Mouse (Mus musculus): Measurements from ENCODE around the gene BC030500. TPM values are rescaled to one million over a fixed set of nuclear protein-coding genes. Genes with fewer than 3 reads are reported as not detected.
A peak's percentile ranks its signal among the peaks of the same experiment; 100 is the strongest.

The BC030500 gene
- polyA plus RNA-seq (2014; fragmentation: Nextera tagmentation; extraction: Ambion mirVana), result 0.18 TPM in 1 of 2 replicates, not detected in the other

GRCm38 (mm10) chr8:58911677-58912076 is at the start of gene BC030500:
Gene BC030500 (plus strand): TSS chr8:58911755.
- 11% methylated on average over 14 of the region's 14 CpGs for WGBS (ENCODE audit: insufficient replicate concordance)

GRCm38 (mm10) chr8:58886405-58886804 is 25.1 kb upstream of the BC030500 start:
- H3K4me2 ChIP-seq, result no peak overlapping the region
- no peaks in the 10 kb centered on the region for H3K9me3 ChIP-seq (replicated peaks; ENCODE audit: control insufficient read depth, low read length)
- H3K27ac ChIP-seq (ENCODE audit: low read depth, low read length), result no peak overlapping the region
- ATAC-seq (replicated peaks; ENCODE audit: insufficient number of reproducible peaks, low FRiP score, low TSS enrichment), result no peak
- H3K9ac ChIP-seq (ENCODE audit: low read depth, low read length), result no peak overlapping the region
- H3K27me3 ChIP-seq (ENCODE audit: control insufficient read depth, insufficient read depth, low read length), result no peaks in the 10 kb centered on the region
- no peak overlapping the region for H3K4me3 ChIP-seq (ENCODE audit: low read depth, low read length)
- no peaks in the 10 kb centered on the region for H3K4me1 ChIP-seq (ENCODE audit: control insufficient read depth, insufficient read depth, low read length)
- WGBS (ENCODE audit: insufficient replicate concordance), result 23% methylated on average over 1 of the region's 1 CpGs
- H3K36me3 ChIP-seq (ENCODE audit: control insufficient read depth, insufficient read depth, low read length), result no peaks in the 10 kb centered on the region

More at GRCm38 (mm10) chr8:58911677-58912076, at the start of gene BC030500:
- Histone ChIP-seq H3K27me3 (ENCODE audit: control insufficient read depth, insufficient read depth, low read length) (peaks cover 9% of the 10 kb centered on the region; the same call in 1 of the 2 replicates), H3K9me3 (replicated peaks; ENCODE audit: control insufficient read depth, low read length) (no peaks in the 10 kb centered on the region), H3K4me1 (ENCODE audit: control insufficient read depth, insufficient read depth, low read length) (no peaks in the 10 kb centered on the region), H3K36me3 (ENCODE audit: control insufficient read depth, insufficient read depth, low read length) (no peaks in the 10 kb centered on the region), H3K9ac (ENCODE audit: low read depth, low read length) (peak within 1 kb of the TSS; percentile 49), H3K27ac (ENCODE audit: low read depth, low read length) (no peak within 1 kb of the TSS), H3K4me2 (peak within 1 kb of the TSS; percentile 99), H3K4me3 (ENCODE audit: low read depth, low read length) (peak within 1 kb of the TSS; percentile 60)
- no peak for ATAC-seq (replicated peaks; ENCODE audit: insufficient number of reproducible peaks, low FRiP score, low TSS enrichment)

GRCm38 (mm10) chr8:58890591-58890990 is 21.0 kb upstream of the BC030500 start:
- H3K27ac ChIP-seq (ENCODE audit: low read depth, low read length), result no peak overlapping the region
- WGBS (ENCODE audit: insufficient replicate concordance), result 84% methylated on average over 3 of the region's 3 CpGs
- H3K9me3 ChIP-seq (replicated peaks; ENCODE audit: control insufficient read depth, low read length), result no peaks in the 10 kb centered on the region
- no peak overlapping the region for H3K4me2 ChIP-seq
- H3K9ac ChIP-seq (ENCODE audit: low read depth, low read length), result no peak overlapping the region
- no peak for ATAC-seq (replicated peaks; ENCODE audit: insufficient number of reproducible peaks, low FRiP score, low TSS enrichment)
- H3K27me3 ChIP-seq (ENCODE audit: control insufficient read depth, insufficient read depth, low read length), result no peaks in the 10 kb centered on the region
- H3K4me1 ChIP-seq (ENCODE audit: control insufficient read depth, insufficient read depth, low read length), result no peaks in the 10 kb centered on the region
- no peak overlapping the region for H3K4me3 ChIP-seq (ENCODE audit: low read depth, low read length)
- no peaks in the 10 kb centered on the region for H3K36me3 ChIP-seq (ENCODE audit: control insufficient read depth, insufficient read depth, low read length)

GRCm38 (mm10) chr8:58895960-58896359 is 15.6 kb upstream of the BC030500 start:
- ATAC-seq (replicated peaks; ENCODE audit: insufficient number of reproducible peaks, low FRiP score, low TSS enrichment), result no peak
- 62% methylated on average over 6 of the region's 6 CpGs for WGBS (ENCODE audit: insufficient replicate concordance)
- no peaks in the 10 kb centered on the region for H3K27me3 ChIP-seq (ENCODE audit: control insufficient read depth, insufficient read depth, low read length)

GRCm38 (mm10) chr8:58904465-58904864 is 7.1 kb upstream of the BC030500 start:
- no peaks in the 10 kb centered on the region for H3K36me3 ChIP-seq (ENCODE audit: control insufficient read depth, insufficient read depth, low read length)
- no peak overlapping the region for H3K4me2 ChIP-seq
- 42% methylated on average over 2 of the region's 2 CpGs for WGBS (ENCODE audit: insufficient replicate concordance)
- H3K9me3 ChIP-seq (replicated peaks; ENCODE audit: control insufficient read depth, low read length), result no peaks in the 10 kb centered on the region
- H3K9ac ChIP-seq (ENCODE audit: low read depth, low read length), result no peak overlapping the region
- H3K27ac ChIP-seq (ENCODE audit: low read depth, low read length), result no peak overlapping the region
- no peaks in the 10 kb centered on the region for H3K4me1 ChIP-seq (ENCODE audit: control insufficient read depth, insufficient read depth, low read length)
- no peak overlapping the region for H3K4me3 ChIP-seq (ENCODE audit: low read depth, low read length)
- H3K27me3 ChIP-seq (ENCODE audit: control insufficient read depth, insufficient read depth, low read length), result no peaks in the 10 kb centered on the region
- no peak for ATAC-seq (replicated peaks; ENCODE audit: insufficient number of reproducible peaks, low FRiP score, low TSS enrichment)

More at GRCm38 (mm10) chr8:58895960-58896359, 15.6 kb upstream of the BC030500 start:
- H3K4me2 ChIP-seq, result no peak overlapping the region
- H3K9me3 ChIP-seq (replicated peaks; ENCODE audit: control insufficient read depth, low read length), result no peaks in the 10 kb centered on the region
- H3K4me1 ChIP-seq (ENCODE audit: control insufficient read depth, insufficient read depth, low read length), result no peaks in the 10 kb centered on the region
- H3K9ac ChIP-seq (ENCODE audit: low read depth, low read length), result no peak overlapping the region
- no peaks in the 10 kb centered on the region for H3K36me3 ChIP-seq (ENCODE audit: control insufficient read depth, insufficient read depth, low read length)
- H3K4me3 ChIP-seq (ENCODE audit: low read depth, low read length), result no peak overlapping the region
- no peak overlapping the region for H3K27ac ChIP-seq (ENCODE audit: low read depth, low read length)

- Histone ChIP-seq H3K4me2 (peak within 1 kb of the TSS; percentile 99), H3K9ac (ENCODE audit: low read depth, low read length) (peak within 1 kb of the TSS; percentile 49), H3K27me3 (ENCODE audit: control insufficient read depth, insufficient read depth, low read length) (peaks cover 9% of the 10 kb centered on the region; the same call in 1 of the 2 replicates), H3K4me1 (ENCODE audit: control insufficient read depth, insufficient read depth, low read length) (no peaks in the 10 kb centered on the region), H3K36me3 (ENCODE audit: control insufficient read depth, insufficient read depth, low read length) (no peaks in the 10 kb centered on the region), H3K27ac (ENCODE audit: low read depth, low read length) (no peak within 1 kb of the TSS), H3K4me3 (ENCODE audit: low read depth, low read length) (peak within 1 kb of the TSS; percentile 60), H3K9me3 (replicated peaks; ENCODE audit: control insufficient read depth, low read length) (no peaks in the 10 kb centered on the region)
- WGBS (ENCODE audit: insufficient replicate concordance), result 0% methylated on average over 36 of the region's 37 CpGs
- peak; percentile 39; the same call in 1 of the 2 replicates for ATAC-seq (replicated peaks; ENCODE audit: insufficient number of reproducible peaks, low FRiP score, low TSS enrichment)
These were observed 763 bp downstream of the BC030500 start, which contains the start of gene Galntl6 for GRCm38 (mm10) chr8:58912196-58912839. Gene Galntl6 (minus strand): TSS chr8:58912640.

- Histone ChIP-seq H3K36me3 (ENCODE audit: control insufficient read depth, insufficient read depth, low read length) (no peaks in the 10 kb centered on the region), H3K9me3 (replicated peaks; ENCODE audit: control insufficient read depth, low read length) (no peaks in the 10 kb centered on the region), H3K27me3 (ENCODE audit: control insufficient read depth, insufficient read depth, low read length) (peaks cover 9% of the 10 kb centered on the region; the same call in 1 of the 2 replicates), H3K27ac (ENCODE audit: low read depth, low read length) (no peak overlapping the region), H3K9ac (ENCODE audit: low read depth, low read length) (peak overlapping the region; percentile 49; the same call in 1 of the 2 replicates), H3K4me1 (ENCODE audit: control insufficient read depth, insufficient read depth, low read length) (no peaks in the 10 kb centered on the region), H3K4me2 (peak overlapping the region; percentile 99), H3K4me3 (ENCODE audit: low read depth, low read length) (peak overlapping the region; percentile 60)
- WGBS (ENCODE audit: insufficient replicate concordance), result 2% methylated on average over 30 of the region's 30 CpGs
- ATAC-seq (replicated peaks; ENCODE audit: insufficient number of reproducible peaks, low FRiP score, low TSS enrichment), result peak; percentile 65; the same call in 1 of the 2 replicates
These were observed 1.5 kb downstream of the BC030500 start for GRCm38 (mm10) chr8:58912840-58913639.

GRCm38 (mm10) chr8:58913640-58913968 is 2.0 kb downstream of the BC030500 start:
- Histone ChIP-seq H3K36me3 (ENCODE audit: control insufficient read depth, insufficient read depth, low read length) (no peaks in the 10 kb centered on the region), H3K27me3 (ENCODE audit: control insufficient read depth, insufficient read depth, low read length) (peaks cover 9% of the 10 kb centered on the region; the same call in 1 of the 2 replicates), H3K4me2 (no peak overlapping the region; the same call in 1 of the 2 replicates), H3K27ac (ENCODE audit: low read depth, low read length) (no peak overlapping the region), H3K4me3 (ENCODE audit: low read depth, low read length) (no peak overlapping the region), H3K9ac (ENCODE audit: low read depth, low read length) (no peak overlapping the region), H3K4me1 (ENCODE audit: control insufficient read depth, insufficient read depth, low read length) (no peaks in the 10 kb centered on the region), H3K9me3 (replicated peaks; ENCODE audit: control insufficient read depth, low read length) (no peaks in the 10 kb centered on the region)
- ATAC-seq (replicated peaks; ENCODE audit: insufficient number of reproducible peaks, low FRiP score, low TSS enrichment), result no peak
- WGBS (ENCODE audit: insufficient replicate concordance), result 77% methylated on average over 2 of the region's 3 CpGs

Measured in heart, embryonic 11.5 days (tissue).